Mouse (Mus musculus) heart, embryonic 10.5 days (tissue): ENCODE results near the gene Sv2c. TPM values are rescaled to one million over a fixed set of nuclear protein-coding genes. Genes with fewer than 3 reads are reported as not detected.
A peak's percentile ranks its signal among the peaks of the same experiment; 100 is the strongest.

Source experiments
- DNase-seq: peaks from one replicate; pipeline ENCODE4 v3.0.0-alpha.2; 2017; ENCODE audit warnings: low spot score
- H3K27ac ChIP-seq: fragments of 300-500 bp; sonication (generic); 2 replicates; pipeline ENCODE4 v1.5.1; 2016; ENCODE audit warnings: mild to moderate bottlenecking
- H3K27me3 ChIP-seq: fragments of 300-500 bp; sonication (generic); 2 replicates; pipeline ENCODE4 v1.6.1; 2016; ENCODE audit warnings: mild to moderate bottlenecking; ENCODE audit not compliant: poor library complexity, insufficient read depth, severe bottlenecking
- H3K36me3 ChIP-seq: fragments of 300-500 bp; sonication (generic); 2 replicates; pipeline ENCODE4 v1.6.1; 2016; ENCODE audit warnings: mild to moderate bottlenecking, moderate library complexity
- H3K4me1 ChIP-seq: fragments of 300-500 bp; sonication (generic); 2 replicates; pipeline ENCODE4 v1.6.1; 2016; ENCODE audit warnings: mild to moderate bottlenecking
- H3K4me3 ChIP-seq: fragments of 300-500 bp; sonication (generic); 2 replicates; pipeline ENCODE4 v1.5.1; 2016; ENCODE audit warnings: mild to moderate bottlenecking, moderate library complexity
- H3K9me3 ChIP-seq: fragments of 300-500 bp; sonication (generic); 2 replicates; pipeline ENCODE4 v1.6.1; 2016; ENCODE audit warnings: mild to moderate bottlenecking, moderate library complexity
- WGBS: fragments of 180-500 bp; shearing (Covaris S2); methylation state at CpG from one replicate; pipeline ENCODE4 v1.1.7; 2016; 5-methylcytosine and 5-hydroxymethylcytosine counted together
- polyA plus RNA-seq: library from polyadenylated mRNA; unstranded; fragments of >200 nt; fragmentation: Nextera tagmentation; extraction: Ambion mirVana; gene quantifications from 2 replicates; pipeline ENCODE4 v1.2.1, GENCODE M21; 2016

Sv2c gene
- polyA plus RNA-seq, 1 experiment from 2014 or later: 0.29 TPM

DNA sequence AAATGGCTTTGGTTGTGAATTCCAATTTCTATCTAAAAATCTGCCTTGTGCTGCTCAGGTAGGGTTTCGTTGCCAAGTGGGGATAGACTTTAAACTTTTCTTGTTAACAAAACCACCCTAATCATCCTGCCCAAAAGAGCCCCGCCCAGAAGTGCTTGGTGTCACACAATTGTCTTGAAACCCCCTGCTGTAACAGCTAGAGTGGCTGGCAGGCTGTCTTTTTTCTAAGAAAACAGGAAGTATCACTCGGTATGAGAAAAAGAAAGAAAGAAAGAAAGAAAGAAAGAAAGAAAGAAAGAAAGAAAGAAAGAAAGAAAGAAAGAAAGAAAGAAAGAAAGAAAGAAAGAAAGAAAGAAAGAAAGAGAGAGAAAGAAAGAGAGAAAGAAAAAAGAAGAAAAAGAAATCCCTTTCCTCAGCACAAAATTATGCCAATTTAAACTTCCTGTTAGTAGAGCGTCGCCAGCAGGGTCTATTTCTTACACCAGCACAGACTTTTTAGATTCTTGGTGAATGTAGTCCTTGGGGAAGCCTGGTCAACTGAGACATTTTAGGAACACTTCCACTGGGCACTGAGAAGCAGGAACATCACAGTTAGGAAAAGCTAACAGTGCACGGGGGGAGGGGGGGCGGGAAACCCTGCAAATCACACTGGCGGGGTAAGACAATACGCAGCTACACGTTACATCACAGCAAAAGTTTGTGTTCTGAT is 171.7 kb downstream of the Sv2c start:
- no peak for DNase-seq
- peak overlapping the region; percentile 59 for H3K4me3 ChIP-seq
- H3K27me3 ChIP-seq: peaks cover 6% of the 10 kb centered on the region; the same call in 1 of the 2 replicates
- peak overlapping the region; percentile 80 for H3K27ac ChIP-seq
- peaks cover 50% of the 10 kb centered on the region for H3K4me1 ChIP-seq
- no peaks in the 10 kb centered on the region for H3K36me3 ChIP-seq
- H3K9me3 ChIP-seq: no peaks in the 10 kb centered on the region
- WGBS: 6% methylated on average over 10 of the region's 10 CpGs

DNA sequence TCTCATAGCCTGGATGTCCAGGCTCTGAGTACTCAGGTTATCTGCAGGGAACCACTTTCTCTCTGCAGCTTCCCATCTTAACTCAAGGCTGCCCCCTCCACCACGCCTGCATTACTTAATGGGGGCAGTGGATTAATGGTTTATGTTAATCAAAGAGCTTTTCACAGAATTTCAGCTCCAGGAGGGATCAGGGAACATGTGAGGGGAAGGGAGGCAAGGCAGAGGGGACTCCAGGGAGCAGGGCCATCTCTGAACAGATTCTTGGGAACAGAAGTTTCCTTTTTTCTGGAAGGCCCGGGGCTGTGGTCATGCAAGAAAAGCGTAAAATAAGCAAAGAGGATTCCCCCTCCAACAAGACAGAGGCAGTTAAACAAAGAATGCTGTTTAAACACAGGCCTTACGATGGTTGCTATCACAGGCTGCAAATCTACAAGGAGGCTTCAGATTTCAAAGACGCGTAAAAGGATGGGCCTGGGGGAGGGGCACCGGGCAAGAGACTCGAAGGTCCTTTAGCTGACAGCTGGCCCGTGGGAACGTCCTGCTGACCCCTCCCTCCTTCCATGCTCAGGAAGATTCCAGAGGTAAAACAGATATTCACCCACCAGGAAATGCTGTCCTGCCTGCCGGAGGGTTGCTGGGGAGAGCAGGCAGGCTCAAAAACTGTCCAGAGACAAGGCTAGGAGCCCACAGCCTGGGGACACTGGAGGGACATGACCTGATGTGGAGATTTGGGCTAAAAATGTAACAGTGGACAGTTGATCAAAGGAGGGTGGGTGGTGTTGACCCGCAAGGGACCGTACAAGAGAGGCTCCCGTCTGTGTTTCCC is 172.5 kb downstream of the Sv2c start:
- peaks cover 43% of the 10 kb centered on the region for H3K4me1 ChIP-seq
- H3K36me3 ChIP-seq: no peaks in the 10 kb centered on the region
- no peak for DNase-seq

GRCm38 (mm10) chr13:95957134-95957533 is 175.2 kb downstream of the Sv2c start:
- Histone ChIP-seq H3K27me3 (no peaks in the 10 kb centered on the region), H3K4me1 (peaks cover 36% of the 10 kb centered on the region), H3K27ac (no peak overlapping the region), H3K4me3 (no peak overlapping the region), H3K36me3 (no peaks in the 10 kb centered on the region), H3K9me3 (no peaks in the 10 kb centered on the region)
- 46% methylated on average over 10 of the region's 10 CpGs for WGBS
- no peak for DNase-seq

More for the DNA sequence above, 172.5 kb downstream of the Sv2c start:
- Histone ChIP-seq H3K4me3 (peak overlapping the region; percentile 59), H3K27me3 (peaks cover 6% of the 10 kb centered on the region; the same call in 1 of the 2 replicates), H3K27ac (peak overlapping the region; percentile 65), H3K9me3 (no peaks in the 10 kb centered on the region)
- WGBS: 4% methylated on average over 14 of the region's 14 CpGs

GRCm38 (mm10) chr13:95956327-95956781 is 176.0 kb downstream of the Sv2c start:
- H3K27me3 ChIP-seq: no peaks in the 10 kb centered on the region
- WGBS: 67% methylated on average over 2 of the region's 2 CpGs
- peaks cover 32% of the 10 kb centered on the region for H3K4me1 ChIP-seq
- no peak overlapping the region for H3K27ac ChIP-seq
- no peaks in the 10 kb centered on the region for H3K9me3 ChIP-seq
- no peak for DNase-seq
- no peak overlapping the region for H3K4me3 ChIP-seq
- H3K36me3 ChIP-seq: no peaks in the 10 kb centered on the region

GRCm38 (mm10) chr13:95955204-95955603 is 177.2 kb downstream of the Sv2c start:
- no peak for DNase-seq
- Histone ChIP-seq H3K27me3 (no peaks in the 10 kb centered on the region), H3K27ac (no peak overlapping the region; the same call in 1 of the 2 replicates), H3K9me3 (no peaks in the 10 kb centered on the region), H3K4me3 (no peak overlapping the region), H3K4me1 (peaks cover 37% of the 10 kb centered on the region), H3K36me3 (no peaks in the 10 kb centered on the region)
- 83% methylated on average over 5 of the region's 5 CpGs for WGBS

- no peak overlapping the region for H3K4me3 ChIP-seq
- no peak for DNase-seq
- 76% methylated on average over 4 of the region's 4 CpGs for WGBS
- no peak overlapping the region for H3K27ac ChIP-seq
- H3K9me3 ChIP-seq: no peaks in the 10 kb centered on the region
- H3K4me1 ChIP-seq: peaks cover 33% of the 10 kb centered on the region
- no peaks in the 10 kb centered on the region for H3K27me3 ChIP-seq
- no peaks in the 10 kb centered on the region for H3K36me3 ChIP-seq
Observed at GRCm38 (mm10) chr13:95953636-95954035, 178.7 kb downstream of the Sv2c start.

DNA sequence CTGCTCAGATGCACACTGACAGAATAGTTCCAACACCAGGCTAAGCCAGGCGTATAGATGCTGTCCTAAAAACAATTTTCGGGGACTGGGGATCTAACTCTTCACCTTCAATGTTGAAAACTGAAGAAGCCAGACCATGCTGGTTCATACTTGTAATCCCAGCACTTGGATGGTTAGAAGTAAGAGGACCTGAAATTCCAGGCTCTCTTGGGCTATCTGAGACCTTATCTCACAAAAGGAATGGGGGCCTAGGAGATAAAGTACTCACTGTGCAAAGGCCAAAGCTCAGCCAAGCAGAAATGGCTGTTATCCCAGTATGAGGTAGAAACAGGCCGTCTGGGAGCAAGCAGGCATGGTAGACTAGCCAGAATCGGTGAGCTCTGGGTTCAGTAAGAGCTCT is 180.1 kb downstream of the Sv2c start:
- Histone ChIP-seq H3K4me1 (peaks cover 30% of the 10 kb centered on the region), H3K27me3 (no peaks in the 10 kb centered on the region), H3K36me3 (no peaks in the 10 kb centered on the region), H3K4me3 (no peak overlapping the region), H3K9me3 (no peaks in the 10 kb centered on the region), H3K27ac (no peak overlapping the region)
- DNase-seq: no peak
- WGBS: 60% methylated on average over 4 of the region's 4 CpGs

DNA sequence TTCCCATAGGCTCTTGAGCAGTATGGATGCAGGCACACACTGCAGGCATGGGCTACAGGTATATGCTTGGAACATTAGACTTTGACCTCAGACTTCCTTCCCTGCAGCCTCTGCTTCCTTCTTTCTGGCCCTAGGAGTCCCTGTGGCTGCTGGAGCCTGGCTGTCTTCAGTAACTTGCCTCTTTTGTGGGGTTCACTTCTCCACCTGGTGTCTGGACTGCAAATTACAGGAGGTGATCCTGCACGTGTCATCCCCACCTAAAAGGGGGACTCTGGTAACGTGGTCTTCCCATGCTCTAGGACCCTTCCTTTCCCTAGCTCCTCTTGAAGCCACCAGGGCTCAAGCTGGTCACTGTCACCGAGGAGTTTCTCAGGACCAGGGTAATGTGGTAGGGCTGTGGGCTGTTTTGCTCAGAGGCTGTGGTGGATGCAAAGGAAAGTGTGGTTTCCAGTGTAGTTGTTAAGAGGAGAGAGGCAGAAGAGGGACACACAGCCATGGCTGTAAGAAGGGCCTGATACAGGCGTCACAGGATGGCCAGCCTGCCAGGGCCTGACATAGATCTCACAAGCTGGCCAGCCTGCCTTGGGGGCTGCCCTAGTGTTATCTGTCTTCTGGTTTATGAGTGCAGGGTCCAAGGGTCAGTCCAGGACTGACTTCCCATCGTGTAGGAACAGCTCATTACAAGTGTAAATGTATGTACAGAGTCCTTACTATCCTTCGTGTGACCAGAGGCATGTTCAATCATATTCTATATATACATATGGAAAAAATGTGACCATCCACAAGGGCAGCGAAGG is 181.1 kb downstream of the Sv2c start:
- WGBS: 49% methylated on average over 7 of the region's 7 CpGs
- no peaks in the 10 kb centered on the region for H3K9me3 ChIP-seq
- peaks cover 22% of the 10 kb centered on the region for H3K4me1 ChIP-seq
- no peaks in the 10 kb centered on the region for H3K36me3 ChIP-seq
- no peak overlapping the region for H3K27ac ChIP-seq
- H3K27me3 ChIP-seq: no peaks in the 10 kb centered on the region
- H3K4me3 ChIP-seq: no peak overlapping the region
- no peak for DNase-seq

GRCm38 (mm10) chr13:95950434-95951091 is 181.8 kb downstream of the Sv2c start:
- H3K9me3 ChIP-seq: no peaks in the 10 kb centered on the region
- no peak for DNase-seq
- no peak overlapping the region for H3K4me3 ChIP-seq
- WGBS: 76% methylated on average over 11 of the region's 11 CpGs
- no peaks in the 10 kb centered on the region for H3K36me3 ChIP-seq
- H3K27ac ChIP-seq: no peak overlapping the region
- peaks cover 19% of the 10 kb centered on the region for H3K4me1 ChIP-seq
- H3K27me3 ChIP-seq: no peaks in the 10 kb centered on the region

DNA sequence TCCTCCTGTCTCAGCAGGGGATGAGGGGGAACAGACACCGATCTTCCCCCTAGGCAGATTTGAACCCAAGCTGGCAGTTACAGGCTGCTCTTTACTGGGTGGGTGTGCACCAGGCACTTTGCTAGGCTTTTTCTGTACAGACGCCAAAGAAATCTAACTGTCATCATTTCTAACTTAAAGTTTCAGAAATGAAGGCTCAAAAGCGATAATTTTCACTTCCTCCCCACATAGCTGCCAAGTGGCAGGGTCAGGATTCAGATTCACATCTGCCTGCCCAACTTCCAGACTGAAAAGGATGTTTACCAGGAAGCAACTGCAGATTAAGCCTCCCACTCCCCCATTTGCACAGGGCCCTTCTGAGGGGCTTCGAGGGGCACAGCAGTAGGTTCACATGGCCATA is 183.0 kb downstream of the Sv2c start:
- WGBS: 64% methylated on average over 4 of the region's 4 CpGs

DNA sequence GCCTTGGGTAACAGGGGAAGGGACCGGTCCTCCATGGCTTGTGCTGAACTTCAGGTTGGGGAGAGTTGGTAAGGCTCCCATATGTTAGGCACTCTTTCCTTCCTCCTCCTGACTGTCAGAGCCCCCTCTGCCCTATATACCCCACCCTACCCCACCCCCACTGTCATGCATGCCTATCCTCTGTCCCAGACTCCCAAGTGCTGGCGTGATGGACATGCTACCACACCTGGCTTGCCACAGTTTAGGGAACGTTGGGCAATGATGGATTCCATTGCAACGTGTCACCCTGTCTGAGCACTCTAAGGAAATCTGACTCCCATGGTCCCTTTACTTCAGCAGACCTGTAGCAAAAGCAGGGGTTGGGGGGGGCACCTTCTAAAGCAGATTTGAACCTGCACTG is 183.6 kb downstream of the Sv2c start:
- H3K9me3 ChIP-seq: no peaks in the 10 kb centered on the region
- H3K36me3 ChIP-seq: no peaks in the 10 kb centered on the region
- H3K4me1 ChIP-seq: peaks cover 19% of the 10 kb centered on the region
- WGBS: 84% methylated on average over 4 of the region's 4 CpGs
- no peak overlapping the region for H3K27ac ChIP-seq
- no peaks in the 10 kb centered on the region for H3K27me3 ChIP-seq
- H3K4me3 ChIP-seq: no peak overlapping the region
- no peak for DNase-seq

More for the DNA sequence above, 183.0 kb downstream of the Sv2c start:
- Histone ChIP-seq H3K27me3 (no peaks in the 10 kb centered on the region), H3K4me3 (no peak overlapping the region), H3K9me3 (no peaks in the 10 kb centered on the region), H3K4me1 (peaks cover 19% of the 10 kb centered on the region), H3K36me3 (no peaks in the 10 kb centered on the region), H3K27ac (no peak overlapping the region)
- no peak for DNase-seq

- Histone ChIP-seq H3K4me3 (no peak overlapping the region), H3K36me3 (no peaks in the 10 kb centered on the region), H3K27ac (no peak overlapping the region), H3K4me1 (peaks cover 19% of the 10 kb centered on the region), H3K27me3 (no peaks in the 10 kb centered on the region), H3K9me3 (no peaks in the 10 kb centered on the region)
- DNase-seq: no peak
- 67% methylated on average over 4 of the region's 4 CpGs for WGBS
Observed at GRCm38 (mm10) chr13:95948394-95948793, 184.0 kb downstream of the Sv2c start.
